Mouse (Mus musculus) liver, adult 2 months (tissue): Measurements from ENCODE around the gene Gadd45gip1. TPM values are rescaled to one million over a fixed set of nuclear protein-coding genes. Genes with fewer than 3 reads are reported as not detected.

Source experiments
- DNase-seq: peaks from one replicate; pipeline ENCODE4 v3.0.0-alpha.2; 2011; ENCODE audit warnings: low read depth, low spot score; ENCODE audit errors: extremely low read depth
- H3K27ac ChIP-seq: fragments of 200-500 bp; replicated peaks from 2 replicates; pipeline ENCODE4 v1.5.1; 2012; ENCODE audit warnings: low read depth, mild to moderate bottlenecking, control low read depth, inconsistent platforms, low read length; ENCODE audit not compliant: insufficient read depth
- H3K27me3 ChIP-seq: fragments of 200-500 bp; 2 replicates; pipeline ENCODE4 v1.6.1; 2012; ENCODE audit warnings: mild to moderate bottlenecking, moderate library complexity, low read length, inconsistent platforms; ENCODE audit not compliant: control insufficient read depth, insufficient read depth
- H3K36me3 ChIP-seq: fragments of 200-500 bp; 2 replicates; pipeline ENCODE4 v1.6.1; 2012; ENCODE audit warnings: low read length, inconsistent platforms; ENCODE audit not compliant: control insufficient read depth, insufficient read depth
- H3K4me1 ChIP-seq: fragments of 200-500 bp; 2 replicates; pipeline ENCODE4 v1.6.1; 2011; ENCODE audit warnings: low read length; ENCODE audit not compliant: control insufficient read depth, insufficient read depth
- H3K4me3 ChIP-seq: fragments of 200-500 bp; 2 replicates; pipeline ENCODE4 v1.5.1; 2011; ENCODE audit warnings: low read depth, mild to moderate bottlenecking, control low read depth, low read length, moderate library complexity; ENCODE audit not compliant: insufficient read depth
- H3K79me2 ChIP-seq: fragments of 200-500 bp; 2 replicates; pipeline ENCODE4 v1.6.1; 2012; ENCODE audit warnings: inconsistent platforms, mild to moderate bottlenecking, low read length, moderate library complexity; ENCODE audit not compliant: control insufficient read depth, insufficient read depth
- H3K9ac ChIP-seq: fragments of 200-500 bp; 2 replicates; pipeline ENCODE4 v1.6.1; 2012; ENCODE audit warnings: low read depth, mild to moderate bottlenecking, control low read depth, inconsistent platforms, low read length
- CTCF ChIP-seq: fragments of 200-500 bp; IDR thresholded peaks from 2 replicates; pipeline ENCODE4 v1.5.1; 2011; ENCODE audit warnings: low read depth, low read length, control low read depth
- POLR2A ChIP-seq: fragments of 200-500 bp; IDR thresholded peaks from 2 replicates; pipeline ENCODE4 v1.6.1; 2011; ENCODE audit warnings: low read length, control low read depth; ENCODE audit not compliant: insufficient read depth; ENCODE audit errors: extremely low read depth
- WGBS: fragments of 180-500 bp; shearing (Covaris S2); methylation state at CpG from one replicate; pipeline ENCODE4 v1.1.7; 2018; 5-methylcytosine and 5-hydroxymethylcytosine counted together
- polyA plus RNA-seq: library from polyadenylated mRNA; depleted of rRNA; stranded (reverse); fragments of >200 nt; gene quantifications from 2 replicates; pipeline ENCODE4 v1.2.3, GENCODE M21; 2012
- total RNA-seq: library from RNA; depleted of rRNA; stranded (reverse); fragments of >200 nt; gene quantifications from 2 replicates; pipeline ENCODE4 v1.2.3, GENCODE M21; 2014

Gene Gadd45gip1
- total and polyA plus RNA-seq, 2 experiments, result 26.7 to 34.2 TPM

- H3K79me2 ChIP-seq, result peaks cover 47% of the 10 kb centered on the region
- peak overlapping the region; percentile 100 for H3K9ac ChIP-seq
- peak overlapping the region; percentile 83 for H3K4me3 ChIP-seq
- DNase-seq, result peak; percentile 68
- no peaks in the 10 kb centered on the region for H3K27me3 ChIP-seq
- 2% methylated on average over 103 of the region's 108 CpGs for WGBS
- H3K4me1 ChIP-seq, result peaks cover 34% of the 10 kb centered on the region
- H3K27ac ChIP-seq, result peak overlapping the region; percentile 82
- peaks cover 2% of the 10 kb centered on the region; the same call in 1 of the 2 replicates for H3K36me3 ChIP-seq
- TF ChIP-seq POLR2A, result no peak
- 0 out of 2 replicates have a peak, but pooled peaks have one; percentile 10 for TF ChIP-seq CTCF
These were observed 32.0 kb upstream of the Gadd45gip1 start for GRCm38 (mm10) chr8:84799136-84799931.

GRCm38 (mm10) chr8:84799999-84800831, 31.1 kb upstream of the Gadd45gip1 start, which contains the start of gene Nfix:
Nfix (minus strand) TSS chr8:84800344.
- TF ChIP-seq CTCF (no peak), POLR2A (no peak)
- Histone ChIP-seq H3K4me1 (peaks cover 28% of the 10 kb centered on the region), H3K4me3 (peak within 1 kb of the TSS; percentile 83), H3K9ac (peak within 1 kb of the TSS; percentile 100), H3K27me3 (no peaks in the 10 kb centered on the region), H3K79me2 (peaks cover 44% of the 10 kb centered on the region), H3K36me3 (peaks cover 2% of the 10 kb centered on the region; the same call in 1 of the 2 replicates), H3K27ac (peak within 1 kb of the TSS; percentile 82)
- 18% methylated on average over 115 of the region's 125 CpGs for whole genome bisulfite sequencing
- peak; percentile 51 for DNase-seq

DNA sequence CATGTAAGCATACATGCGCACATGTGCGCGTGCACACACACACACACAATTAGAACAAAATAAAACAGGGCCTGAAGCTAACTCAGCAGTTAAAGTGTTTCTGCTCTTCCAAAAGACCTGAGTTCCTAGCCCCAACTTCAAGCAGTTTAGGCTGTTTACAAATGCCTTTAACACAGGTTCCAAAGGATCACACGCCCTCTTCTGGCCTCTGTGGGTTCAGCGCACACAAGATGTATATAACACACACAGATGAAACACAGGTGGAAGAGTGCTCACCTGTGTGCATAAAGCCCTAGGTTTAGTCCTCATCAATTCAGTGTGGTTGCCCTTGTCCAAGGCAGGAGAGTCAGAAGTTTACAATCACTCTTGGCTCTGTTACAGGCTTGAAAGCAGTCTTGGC, 25.3 kb upstream of the Gadd45gip1 start:
- 94% methylated on average over 5 of the region's 5 CpGs for WGBS
- no peak for TF ChIP-seq POLR2A
- no peak for TF ChIP-seq CTCF
- no peaks in the 10 kb centered on the region for H3K27me3 ChIP-seq

GRCm38 (mm10) chr8:84809109-84809940, 22.0 kb upstream of the Gadd45gip1 start:
- 80% methylated on average over 12 of the region's 12 CpGs for WGBS
- no peak for DNase-seq
- no peaks in the 10 kb centered on the region for H3K27me3 ChIP-seq
- H3K36me3 ChIP-seq, result no peaks in the 10 kb centered on the region
- H3K4me1 ChIP-seq, result peaks cover 2% of the 10 kb centered on the region; the same call in 1 of the 2 replicates
- no peak for TF ChIP-seq CTCF
- no peak for TF ChIP-seq POLR2A
- no peaks in the 10 kb centered on the region for H3K79me2 ChIP-seq
- H3K4me3 ChIP-seq, result no peak overlapping the region
- H3K9ac ChIP-seq, result no peak overlapping the region
- H3K27ac ChIP-seq, result no peak overlapping the region

More for the DNA sequence above, 25.3 kb upstream of the Gadd45gip1 start:
- no peak for DNase-seq
- no peak overlapping the region for H3K27ac ChIP-seq
- H3K9ac ChIP-seq, result no peak overlapping the region
- H3K4me3 ChIP-seq, result no peak overlapping the region
- H3K79me2 ChIP-seq, result no peaks in the 10 kb centered on the region
- no peaks in the 10 kb centered on the region for H3K36me3 ChIP-seq
- H3K4me1 ChIP-seq, result peaks cover 1% of the 10 kb centered on the region; the same call in 1 of the 2 replicates

- Histone ChIP-seq H3K79me2 (no peaks in the 10 kb centered on the region), H3K27me3 (no peaks in the 10 kb centered on the region), H3K4me3 (no peak overlapping the region), H3K36me3 (no peaks in the 10 kb centered on the region), H3K4me1 (peaks cover 2% of the 10 kb centered on the region; the same call in 1 of the 2 replicates), H3K27ac (no peak overlapping the region), H3K9ac (no peak overlapping the region)
- 80% methylated on average over 5 of the region's 5 CpGs for WGBS
- TF ChIP-seq CTCF (no peak), POLR2A (no peak)
- no peak for DNase-seq
These were observed 21.4 kb upstream of the Gadd45gip1 start for GRCm38 (mm10) chr8:84809941-84810280.
